Mouse (Mus musculus) myocyte (in vitro differentiated cells): ENCODE measurements around the gene Sema3g. TPM values are rescaled to one million over a fixed set of nuclear protein-coding genes. Genes with fewer than 3 reads are reported as not detected.

Source experiments
- H3K27me3 ChIP-seq: one replicate; pipeline ENCODE4 v1.6.1; 2011; ENCODE audit not compliant: control insufficient read depth, insufficient read depth, insufficient read length
- H3K36me3 ChIP-seq: one replicate; pipeline ENCODE4 v1.6.1; 2011; ENCODE audit not compliant: control insufficient read depth, insufficient read depth
- H3K4me2 ChIP-seq: one replicate; pipeline ENCODE4 v1.6.1; 2011; ENCODE audit warnings: low read depth, control low read depth
- H3K4me3 ChIP-seq: one replicate; pipeline ENCODE4 v1.5.1; 2011; ENCODE audit warnings: mild to moderate bottlenecking, control low read depth, moderate library complexity
- H3K79me2 ChIP-seq: one replicate; pipeline ENCODE4 v1.6.1; 2011; ENCODE audit not compliant: control insufficient read depth, insufficient read depth
- H3ac ChIP-seq: one replicate; pipeline ENCODE4 v1.6.1; 2011; ENCODE audit not compliant: control insufficient read depth, insufficient read length
- CEBPB ChIP-seq: IDR thresholded peaks from 2 replicates; pipeline ENCODE4 v1.6.1; 2011; ENCODE audit warnings: mild to moderate bottlenecking, moderate library complexity; ENCODE audit not compliant: poor library complexity, insufficient read depth, severe bottlenecking
- E2F4 ChIP-seq: IDR thresholded peaks from one replicate; pipeline ENCODE4 v1.6.1; 2011; ENCODE audit warnings: mild to moderate bottlenecking, control low read depth, moderate library complexity; ENCODE audit not compliant: insufficient read depth
- MAX ChIP-seq: IDR thresholded peaks from one replicate; pipeline ENCODE4 v1.6.1; 2011; ENCODE audit warnings: low read depth, mild to moderate bottlenecking, control low read depth
- MYOD1 ChIP-seq, 3 experiments: IDR thresholded peaks; one replicate each; pipeline ENCODE4 v1.6.1; 2011; ENCODE audit warnings: control low read depth in 2 of 3, low read depth in 2 of 3, mild to moderate bottlenecking in 2 of 3, moderate library complexity in 1 of 3; ENCODE audit not compliant: insufficient read length in 2 of 3, control insufficient read depth in 1 of 3
- MYOG ChIP-seq, 3 experiments: IDR thresholded peaks; one replicate each; pipeline ENCODE4 v1.6.1; 2011; ENCODE audit warnings: control low read depth in 2 of 3, low read depth in 2 of 3, mild to moderate bottlenecking in 2 of 3; ENCODE audit not compliant: insufficient read length in 2 of 3, control insufficient read depth in 1 of 3, insufficient read depth in 1 of 3
- POLR2A ChIP-seq: IDR thresholded peaks from one replicate; pipeline ENCODE4 v1.6.1; 2011; ENCODE audit warnings: low read depth, mild to moderate bottlenecking, control low read depth, moderate library complexity; ENCODE audit not compliant: insufficient read length
- POLR2AphosphoS2 ChIP-seq: IDR thresholded peaks from one replicate; pipeline ENCODE4 v1.6.1; 2011; ENCODE audit warnings: low read depth, control low read depth; ENCODE audit not compliant: insufficient read length
- REST ChIP-seq: IDR thresholded peaks from one replicate; pipeline ENCODE4 v1.6.1; 2011; ENCODE audit warnings: mild to moderate bottlenecking, control low read depth, moderate library complexity; ENCODE audit not compliant: insufficient read depth, insufficient read length
- SRF ChIP-seq: IDR thresholded peaks from one replicate; pipeline ENCODE4 v1.6.1; 2011; ENCODE audit warnings: low read depth; ENCODE audit not compliant: control insufficient read depth, insufficient read length
- TCF12 ChIP-seq: IDR thresholded peaks from one replicate; pipeline ENCODE4 v1.6.1; 2011; ENCODE audit warnings: mild to moderate bottlenecking, control low read depth; ENCODE audit not compliant: poor library complexity, insufficient read depth, severe bottlenecking
- TCF3 ChIP-seq: IDR thresholded peaks from one replicate; pipeline ENCODE4 v1.6.1; 2011; ENCODE audit warnings: low read depth, control low read depth; ENCODE audit not compliant: insufficient read length
- USF1 ChIP-seq: IDR thresholded peaks from one replicate; pipeline ENCODE4 v1.6.1; 2011; ENCODE audit warnings: low read depth, mild to moderate bottlenecking, control low read depth, moderate library complexity
- polyA plus RNA-seq: library from polyadenylated mRNA; unstranded; fragments of >200 nt; fragmentation: generic; extraction: Trizol; gene quantifications from one replicate; pipeline ENCODE4 v1.2.1, GENCODE M21; 2012; ENCODE audit warnings: missing spikeins

The Sema3g gene
- polyA plus RNA-seq, 1 experiment, result 1.8 TPM

- H3K4me3 ChIP-seq, result no peak overlapping the region
- H3K79me2 ChIP-seq, result no peaks in the 10 kb centered on the region
- H3K27me3 ChIP-seq, result peaks cover 24% of the 10 kb centered on the region
- no peak overlapping the region for H3ac ChIP-seq
- no peak overlapping the region for H3K4me2 ChIP-seq
- no peak for TF ChIP-seq MAX
- no peak for TF ChIP-seq POLR2A
- no peak for TF ChIP-seq CEBPB
- no peak for TF ChIP-seq POLR2AphosphoS2
- TF ChIP-seq TCF12, result no peak
- TF ChIP-seq REST, result no peak
- TF ChIP-seq MYOG (IDR thresholded peaks at IDR 0.05; ENCODE audit: control insufficient read depth in 1 of 3, insufficient read depth in 1 of 3, insufficient read length in 2 of 3, low read depth in 2 of 3), result no peak
- no peak for TF ChIP-seq MYOD1 (IDR thresholded peaks at IDR 0.05; ENCODE audit: control insufficient read depth in 1 of 3, insufficient read length in 2 of 3, low read depth in 2 of 3)
- no peak for TF ChIP-seq E2F4
- TF ChIP-seq SRF, result no peak
- no peak for TF ChIP-seq USF1
- TF ChIP-seq TCF3, result no peak
- H3K36me3 ChIP-seq, result no peaks in the 10 kb centered on the region
Measured at GRCm38 (mm10) chr14:31269456-31270100, 51.9 kb downstream of the Sema3g start.

GRCm38 (mm10) chr14:31271121-31271520, 53.5 kb downstream of the Sema3g start:
- Histone ChIP-seq H3K27me3 (peaks cover 22% of the 10 kb centered on the region), H3K4me2 (no peak overlapping the region)
- TF ChIP-seq POLR2AphosphoS2 (no peak), SRF (no peak), TCF12 (no peak)

GRCm38 (mm10) chr14:31272164-31272563, 54.5 kb downstream of the Sema3g start:
- TF ChIP-seq TCF3 (no peak), MAX (no peak), SRF (no peak), REST (no peak), POLR2A (no peak), E2F4 (no peak)
- H3K27me3 ChIP-seq, result peaks cover 16% of the 10 kb centered on the region
- H3K79me2 ChIP-seq, result no peaks in the 10 kb centered on the region
- no peak overlapping the region for H3ac ChIP-seq
- H3K4me2 ChIP-seq, result peak overlapping the region; percentile 4
- no peak overlapping the region for H3K4me3 ChIP-seq
- no peaks in the 10 kb centered on the region for H3K36me3 ChIP-seq

More at GRCm38 (mm10) chr14:31271121-31271520, 53.5 kb downstream of the Sema3g start:
- no peaks in the 10 kb centered on the region for H3K79me2 ChIP-seq
- no peak overlapping the region for H3ac ChIP-seq
- H3K4me3 ChIP-seq, result no peak overlapping the region
- no peaks in the 10 kb centered on the region for H3K36me3 ChIP-seq

Other genes starting within 250 kb of the Sema3g start
- 23.1 TPM for gene Glt8d1, start 216.5 kb upstream of the Sema3g start, polyA plus RNA-seq
- gene Spcs1, start 216.2 kb upstream of the Sema3g start, polyA plus RNA-seq, result 332 TPM
- 14.1 TPM for gene Pbrm1, start 198.7 kb upstream of the Sema3g start, polyA plus RNA-seq
- 37.9 TPM for gene Gnl3, start 198.7 kb upstream of the Sema3g start, polyA plus RNA-seq
- 91.4 TPM for gene Smim4, start 88.9 kb upstream of the Sema3g start, polyA plus RNA-seq
- 243 TPM for gene Nt5dc2, start 86.8 kb upstream of the Sema3g start, polyA plus RNA-seq
- gene Stab1, start 49.2 kb upstream of the Sema3g start, polyA plus RNA-seq, result 0.46 TPM
- gene Tnnc1, start 9.5 kb upstream of the Sema3g start, polyA plus RNA-seq, result 7,028 TPM
- 266 TPM for gene Nisch, start 914 bp upstream of the Sema3g start, polyA plus RNA-seq
- gene Phf7, start 33.5 kb downstream of the Sema3g start, polyA plus RNA-seq, result 5.4 TPM
- 42.6 TPM for gene Bap1, start 33.6 kb downstream of the Sema3g start, polyA plus RNA-seq
- gene Dnah1, start 106.0 kb downstream of the Sema3g start, polyA plus RNA-seq, result 0.02 TPM
- 9.3 TPM for gene Capn7, start 118.8 kb downstream of the Sema3g start, polyA plus RNA-seq
- gene Sh3bp5, start 218.2 kb downstream of the Sema3g start, polyA plus RNA-seq, result 29.5 TPM